In the genomic region with DNA sequence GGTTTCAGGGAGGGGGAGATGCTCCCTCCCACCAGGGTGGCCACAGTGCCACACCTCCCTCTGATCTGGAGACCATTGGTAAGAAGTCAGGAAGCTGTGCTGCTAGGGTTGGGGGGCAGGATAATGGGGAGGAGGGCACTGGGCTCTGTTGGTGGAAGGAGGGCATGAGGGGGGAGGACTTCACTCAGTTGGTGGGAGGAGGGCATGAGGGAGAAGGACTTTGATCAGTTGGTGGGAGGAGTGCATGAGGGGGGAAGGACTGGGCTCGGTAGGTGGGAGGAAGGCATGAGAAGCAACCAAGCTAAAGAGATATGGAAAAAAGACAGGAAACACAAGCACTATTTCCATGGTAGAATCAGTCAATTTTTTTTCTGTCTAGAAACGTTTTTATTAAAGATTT, we compare ENCODE assay signal across 20 mouse cellular contexts. TPM values are rescaled to one million over a fixed set of nuclear protein-coding genes. Genes with fewer than 3 reads are reported as not detected.
DNase-seq lines count a peak whose midpoint lies in the region; ATAC-seq and TF ChIP-seq lines count a peak whose summit lies in the region.
"Had no signal": no experiment of that assay in that cellular context is flagged by ENCODE, and none has a peak within 500 bp of the region (broad histone marks: within the 10 kb centered on the region; RNA-seq: fewer than 3 reads in every experiment).

No protein-coding gene starts in this region.

- H3K4me1 ChIP-seq in kidney, embryonic 15.5 days, result peaks cover 7% of the 10 kb centered on the region; the same call in 1 of the 2 replicates
- H3K4me1 ChIP-seq in kidney, postnatal 0 days (replicated peaks; ENCODE audit: insufficient read depth, low read length), result no peaks in the 10 kb centered on the region
- peaks cover 21% of the 10 kb centered on the region for H3K4me1 ChIP-seq in olfactory bulb, adult 2 months (ENCODE audit: control insufficient read depth, insufficient read depth, low read length)
- H3K4me1 ChIP-seq: embryonic facial prominence, embryonic 10.5 days; embryonic facial prominence, embryonic 12.5 days; forebrain, embryonic 13.5 days; forebrain, embryonic 15.5 days had no signal

- H3K36me3 ChIP-seq in kidney, embryonic 15.5 days, result peaks cover 29% of the 10 kb centered on the region
- 0 out of 2 replicates have a peak, but pooled peaks cover 8% of the 10 kb centered on the region for H3K36me3 ChIP-seq in kidney, postnatal 0 days (ENCODE audit: insufficient read depth, low read length)

- no peak overlapping the region for H3K9ac ChIP-seq in kidney, embryonic 15.5 days
- no peak overlapping the region for H3K9ac ChIP-seq in kidney, postnatal 0 days (ENCODE audit: low read depth, low read length)
- H3K9ac ChIP-seq: embryonic facial prominence, embryonic 12.5 days; forebrain, embryonic 13.5 days; forebrain, embryonic 15.5 days had no signal

- ATAC-seq in kidney, embryonic 15.5 days (replicated peaks; ENCODE audit: low FRiP score), result peak; percentile 12; the same call in 1 of the 2 replicates
- peak; percentile 69; the same call in 1 of the 2 replicates for ATAC-seq in kidney, postnatal 0 days (replicated peaks; ENCODE audit: low FRiP score, low read depth)
- ATAC-seq: forebrain, embryonic 13.5 days; forebrain, embryonic 15.5 days had no signal

- H3K4me3 ChIP-seq in kidney, embryonic 15.5 days (replicated peaks), result no peak overlapping the region
- no peak overlapping the region for H3K4me3 ChIP-seq in kidney, postnatal 0 days (replicated peaks; ENCODE audit: low read depth, low read length)
- no peak overlapping the region for H3K4me3 ChIP-seq in olfactory bulb, adult 2 months (ENCODE audit: insufficient read depth, low read depth, low read length)
- H3K4me3 ChIP-seq: embryonic facial prominence, embryonic 10.5 days; embryonic facial prominence, embryonic 12.5 days; forebrain, embryonic 13.5 days; forebrain, embryonic 15.5 days had no signal

- no peak overlapping the region for H3K4me2 ChIP-seq in kidney, embryonic 15.5 days
- H3K4me2 ChIP-seq in kidney, postnatal 0 days (ENCODE audit: low read length), result no peak overlapping the region
- H3K4me2 ChIP-seq: embryonic facial prominence, embryonic 12.5 days; forebrain, embryonic 13.5 days; forebrain, embryonic 15.5 days had no signal

- no peaks in the 10 kb centered on the region for H3K27me3 ChIP-seq in kidney, embryonic 15.5 days
- H3K27me3 ChIP-seq in kidney, postnatal 0 days (ENCODE audit: insufficient read depth, low read length), result no peaks in the 10 kb centered on the region
- H3K27me3 ChIP-seq: embryonic facial prominence, embryonic 12.5 days; forebrain, embryonic 13.5 days; forebrain, embryonic 15.5 days had no signal

- H3K9me3 ChIP-seq in kidney, embryonic 15.5 days (replicated peaks), result no peaks in the 10 kb centered on the region
- H3K9me3 ChIP-seq in kidney, postnatal 0 days (replicated peaks; ENCODE audit: low read length), result no peaks in the 10 kb centered on the region
- H3K9me3 ChIP-seq: embryonic facial prominence, embryonic 10.5 days; embryonic facial prominence, embryonic 12.5 days; forebrain, embryonic 13.5 days; forebrain, embryonic 15.5 days had no signal

- WGBS in kidney, embryonic 15.5 days, result 28% methylated on average over 2 of the region's 2 CpGs
- WGBS in kidney, postnatal 0 days, result 22% methylated on average over 2 of the region's 2 CpGs
- 23% methylated on average over 2 of the region's 2 CpGs for WGBS in olfactory bulb, adult 2 months

- TF ChIP-seq POLR2A in olfactory bulb, adult 2 months (IDR thresholded peaks at IDR 0.05; ENCODE audit: insufficient read depth, low read depth, low read length), result no peak

- H3K27ac ChIP-seq in kidney, embryonic 15.5 days, result no peak overlapping the region
- no peak overlapping the region for H3K27ac ChIP-seq in kidney, postnatal 0 days
- peak overlapping the region; percentile 6; the same call in 1 of the 2 replicates for H3K27ac ChIP-seq in olfactory bulb, adult 2 months (ENCODE audit: insufficient read depth, low read depth, low read length)
- H3K27ac ChIP-seq: embryonic facial prominence, embryonic 10.5 days; embryonic facial prominence, embryonic 12.5 days; forebrain, embryonic 13.5 days; forebrain, embryonic 15.5 days had no signal

- TF ChIP-seq CTCF in kidney, postnatal 0 days (IDR thresholded peaks at IDR 0.05; ENCODE audit: low read depth), result no peak
- no peak for TF ChIP-seq CTCF in olfactory bulb, adult 2 months (IDR thresholded peaks at IDR 0.05; ENCODE audit: insufficient read depth, low read depth, low read length)

- no peak for DNase-seq in kidney, adult 11 months
- no peak for DNase-seq in kidney, postnatal 0 days (ENCODE audit: low spot score)
- no peak for DNase-seq in kidney, postnatal 25 days
- no peak for DNase-seq in embryo, embryonic 9.5 days (ENCODE audit: extremely low spot score)
- DNase-seq: adrenal gland, adult 2 months; adrenal gland, postnatal 10 days; adrenal gland, postnatal 25 days; cerebellum, adult 11 months; cerebellum, adult 18-20 months; cerebellum, adult 8-10 months; cerebellum, adult 9-11 months; cerebellum, postnatal 14 days; cerebellum, postnatal 36 days; embryo, embryonic 11 days had no signal

RNA-seq across cellular contexts. Expression of a gene that starts 9.3 kb away (rescaled TPM):
- 42.9 and 45.7 TPM in 2 replicates for polyA plus RNA-seq in kidney, embryonic 15.5 days (2015; fragmentation: Nextera tagmentation; extraction: Ambion mirVana)
- 44.8 and 47.3 TPM in 2 replicates for polyA plus RNA-seq in kidney, postnatal 0 days (2015; fragmentation: Nextera tagmentation; extraction: Ambion mirVana)
- not detected in 2 replicates for polyA plus RNA-seq in olfactory bulb, adult 2 months (2012; ENCODE audit: insufficient read depth, insufficient read length, low replicate concordance, missing spikeins)

RNA-seq across cellular contexts. Expression of a gene that starts 11.5 kb away (rescaled TPM):
- polyA plus RNA-seq in kidney, embryonic 15.5 days (2015; fragmentation: Nextera tagmentation; extraction: Ambion mirVana), result 29.1 and 30.2 TPM in 2 replicates
- 35.3 and 40.2 TPM in 2 replicates for polyA plus RNA-seq in kidney, postnatal 0 days (2015; fragmentation: Nextera tagmentation; extraction: Ambion mirVana)
- polyA plus RNA-seq in olfactory bulb, adult 2 months (2012; ENCODE audit: insufficient read depth, insufficient read length, low replicate concordance, missing spikeins), result not detected in 2 replicates

RNA-seq across cellular contexts. Expression of a gene that starts 14.5 kb away (rescaled TPM):
- 101 and 103 TPM in 2 replicates for polyA plus RNA-seq in kidney, embryonic 15.5 days (2015; fragmentation: Nextera tagmentation; extraction: Ambion mirVana)
- polyA plus RNA-seq in kidney, postnatal 0 days (2015; fragmentation: Nextera tagmentation; extraction: Ambion mirVana), result 56.1 and 57.6 TPM in 2 replicates
- polyA plus RNA-seq in olfactory bulb, adult 2 months (2012; ENCODE audit: insufficient read depth, insufficient read length, low replicate concordance, missing spikeins), result not detected in 2 replicates

RNA-seq across cellular contexts. Expression of a gene that starts 32.2 kb away (rescaled TPM):
- polyA plus RNA-seq in kidney, embryonic 15.5 days (2015; fragmentation: Nextera tagmentation; extraction: Ambion mirVana), result 3.8 and 5.1 TPM in 2 replicates
- 13.0 and 14.0 TPM in 2 replicates for polyA plus RNA-seq in kidney, postnatal 0 days (2015; fragmentation: Nextera tagmentation; extraction: Ambion mirVana)
- polyA plus RNA-seq in olfactory bulb, adult 2 months (2012; ENCODE audit: insufficient read depth, insufficient read length, low replicate concordance, missing spikeins), result not detected in 2 replicates

RNA-seq across cellular contexts. Expression of a gene that starts 42.4 kb away (rescaled TPM):
- 207 and 218 TPM in 2 replicates for polyA plus RNA-seq in kidney, embryonic 15.5 days (2015; fragmentation: Nextera tagmentation; extraction: Ambion mirVana)
- 175 and 192 TPM in 2 replicates for polyA plus RNA-seq in kidney, postnatal 0 days (2015; fragmentation: Nextera tagmentation; extraction: Ambion mirVana)
- polyA plus RNA-seq in olfactory bulb, adult 2 months (2012; ENCODE audit: insufficient read depth, insufficient read length, low replicate concordance, missing spikeins), result not detected in 2 replicates

Comparison
In these comparisons a context has a peak if more than half of its experiments do, and no peak if none do; other contexts are left out.
1. RNA of a gene that starts 9.3 kb away (polyA plus RNA-seq): 42.9 to 45.7 TPM in kidney, embryonic 15.5 days and 44.8 to 47.3 TPM in kidney, postnatal 0 days; not detected in olfactory bulb, adult 2 months; every median in the first group is over 10 times any median in the second.
2. RNA of a gene that starts 14.5 kb away (polyA plus RNA-seq): 101 to 103 TPM in kidney, embryonic 15.5 days and 56.1 to 57.6 TPM in kidney, postnatal 0 days; not detected in olfactory bulb, adult 2 months; every median in the first group is over 10 times any median in the second.